Mouse (Mus musculus) ES-E14 (cell line): ENCODE measurements around the gene Fthl17f.
"Not testable (repeated sequence)": the region's sequence is repeated elsewhere in the genome, so short reads cannot be mapped to it uniquely, and the experiment has no call there.

ENCODE experiments used
- CHD2 ChIP-seq: IDR thresholded peaks from 2 replicates; pipeline ENCODE4 v1.6.1; 2014; ENCODE audit warnings: mild to moderate bottlenecking, low read depth, low read length, inconsistent platforms
- HCFC1 ChIP-seq: IDR thresholded peaks from 2 replicates; pipeline ENCODE4 v1.6.1; 2012; ENCODE audit warnings: low read length, inconsistent platforms, borderline replicate concordance; ENCODE audit not compliant: insufficient read depth
- ZC3H11A ChIP-seq: IDR thresholded peaks from 2 replicates; pipeline ENCODE4 v1.6.1; 2012; ENCODE audit warnings: low read depth, mild to moderate bottlenecking, inconsistent platforms, low read length, borderline replicate concordance
- ZNF384 ChIP-seq: IDR thresholded peaks from 2 replicates; pipeline ENCODE4 v1.6.1; 2012; ENCODE audit warnings: low read depth, low read length, inconsistent platforms

DNA sequence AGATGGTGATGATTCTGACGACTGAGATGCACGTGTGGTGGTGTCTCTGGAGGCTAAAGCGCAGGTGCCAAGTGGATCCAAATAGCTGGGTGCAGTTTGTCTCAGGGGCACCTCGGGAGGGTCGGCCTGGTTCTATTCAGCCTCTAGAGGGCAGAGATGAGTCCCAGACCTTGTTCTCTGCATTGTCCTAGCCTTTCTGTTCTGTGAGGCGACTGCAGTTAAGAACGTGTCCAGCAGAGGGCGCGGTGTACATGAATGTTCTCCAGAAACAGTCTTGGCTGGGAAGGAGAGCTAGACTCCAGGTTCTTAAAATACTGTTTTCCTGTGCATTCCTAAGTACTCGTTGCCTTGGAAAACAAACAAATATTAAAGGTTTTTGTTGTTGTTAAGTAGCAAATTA, 14.9 kb downstream of the Fthl17f start:
- TF ChIP-seq ZC3H11A, CHD2, ZNF384, HCFC1: not testable (repeated sequence)
